Mouse (Mus musculus): ENCODE data around the gene Gm9958.

Gm9958 gene

GRCm38 (mm10) chr5:90396817-90397216 lies 29.8 kb downstream of the Gm9958 start:
- in situ Hi-C loops (cut with MboI, MseI), result loop anchor here (25.0 kb wide), 1 partner anchor 365 kb away; the partner anchor contains the start of genes Cxcl5, Pf4 and Ppbp

- in situ Hi-C loops (cut with MboI, MseI), result no loop called here
Observed at GRCm38 (mm10) chr5:90405210-90405609, 38.2 kb downstream of the Gm9958 start.

- in situ Hi-C loops (cut with MboI, MseI), result loop anchor here (10.0 kb wide), 1 partner anchor 1060 kb away; no protein-coding TSS in a partner anchor
Observed at GRCm38 (mm10) chr5:90414142-90414924, 47.3 kb downstream of the Gm9958 start.

- in situ Hi-C loops (cut with MboI, MseI), result loop anchor here (10.0 kb wide), 1 partner anchor 1060 kb away; no protein-coding TSS in a partner anchor
Observed at GRCm38 (mm10) chr5:90414925-90415295, 47.9 kb downstream of the Gm9958 start.
